Mouse (Mus musculus): ENCODE data around the gene Akain1.
A peak's percentile ranks its signal among the peaks of the same experiment; 100 is the strongest.

Gene Akain1

GRCm38 (mm10) chr17:69487884-69488283 lies 48.8 kb downstream of the Akain1 start:
- DNase-seq: no peak

DNA sequence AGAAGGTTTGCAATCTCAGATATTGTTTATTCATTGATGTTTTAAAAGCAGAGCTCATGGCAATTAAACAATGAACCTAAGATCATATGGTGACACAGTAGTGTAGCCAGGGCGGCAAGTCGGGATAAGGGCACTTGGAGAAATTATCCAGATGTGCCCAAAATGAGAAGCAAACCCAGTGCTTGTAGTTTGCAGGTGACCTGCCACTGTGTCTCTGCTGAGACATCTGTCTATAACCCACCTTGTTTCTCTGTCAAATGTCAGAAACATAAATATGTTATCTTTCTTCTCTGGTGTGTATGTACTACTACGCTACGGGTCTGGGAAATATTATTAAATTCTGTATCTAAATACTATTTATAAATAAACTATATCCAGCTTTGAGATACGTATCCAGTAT lies 49.7 kb downstream of the Akain1 start:
- no peak for DNase-seq

- peak; percentile 38 for DNase-seq
These were observed 53.2 kb downstream of the Akain1 start for GRCm38 (mm10) chr17:69492368-69492767.

DNA sequence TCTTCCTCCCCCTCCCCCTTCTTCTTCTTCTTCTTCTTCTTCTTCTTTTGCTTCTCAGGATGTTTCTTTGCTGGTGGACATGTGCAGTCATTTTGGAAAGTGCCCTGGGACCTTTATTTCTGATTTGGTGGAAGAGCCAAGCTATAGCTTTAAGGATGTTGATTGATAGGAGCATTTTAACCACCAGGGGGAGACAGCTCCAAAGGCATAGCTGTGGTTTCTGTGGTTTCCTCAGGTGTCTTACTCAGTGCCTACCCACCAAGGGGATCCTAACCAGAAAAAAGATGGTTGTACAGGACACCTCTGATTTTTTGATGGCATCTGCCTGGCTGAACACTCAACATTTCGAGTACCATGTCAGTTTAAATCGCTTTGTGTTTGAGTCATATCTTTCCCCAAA lies 56.4 kb downstream of the Akain1 start:
- no peak for DNase-seq

DNA sequence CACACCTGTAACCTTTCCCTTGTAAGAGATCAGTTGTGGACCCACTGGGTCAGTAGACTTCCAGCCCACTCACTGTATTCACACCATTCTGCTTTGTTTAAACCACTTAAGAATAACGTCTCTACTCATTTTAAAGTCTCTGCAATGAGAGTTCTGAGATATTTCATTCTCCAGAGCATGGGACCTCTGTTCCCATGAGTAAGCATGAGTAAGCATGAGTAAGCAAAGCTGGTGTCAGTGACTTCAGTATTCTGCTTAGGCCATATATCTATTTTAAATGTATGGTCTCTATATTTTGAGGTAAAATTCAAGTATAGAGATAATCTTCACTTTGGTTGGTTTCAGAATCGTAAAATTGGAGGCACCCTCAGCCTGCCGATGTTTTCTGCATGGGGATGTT lies 57.0 kb downstream of the Akain1 start:
- DNase-seq: no peak

GRCm38 (mm10) chr17:69497315-69497714 lies 58.2 kb downstream of the Akain1 start:
- DNase-seq: no peak

- no peak for DNase-seq
These were observed 59.8 kb downstream of the Akain1 start for GRCm38 (mm10) chr17:69498913-69499312.

- DNase-seq: no peak
These were observed 60.3 kb downstream of the Akain1 start for GRCm38 (mm10) chr17:69499441-69499840.

DNA sequence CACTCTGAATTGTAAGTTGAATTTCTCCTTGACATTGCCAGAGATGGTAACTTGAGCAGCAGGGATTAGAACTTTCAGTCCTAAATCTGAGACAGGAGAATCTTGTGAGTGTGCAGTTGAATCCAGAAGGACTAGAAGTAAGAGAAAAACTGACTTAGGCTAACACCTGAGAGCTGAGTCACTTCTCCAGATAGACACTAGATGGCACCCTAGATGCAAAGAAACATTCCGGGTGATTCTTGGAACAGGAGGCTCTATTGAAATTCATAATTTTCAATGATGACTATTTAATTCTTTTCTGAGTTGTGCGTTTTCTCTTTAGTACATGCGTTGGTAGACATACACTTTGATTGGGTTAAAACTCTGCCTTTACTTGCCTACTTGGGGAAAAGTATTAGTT lies 66.9 kb downstream of the Akain1 start:
- peak; percentile 15 for DNase-seq

DNA sequence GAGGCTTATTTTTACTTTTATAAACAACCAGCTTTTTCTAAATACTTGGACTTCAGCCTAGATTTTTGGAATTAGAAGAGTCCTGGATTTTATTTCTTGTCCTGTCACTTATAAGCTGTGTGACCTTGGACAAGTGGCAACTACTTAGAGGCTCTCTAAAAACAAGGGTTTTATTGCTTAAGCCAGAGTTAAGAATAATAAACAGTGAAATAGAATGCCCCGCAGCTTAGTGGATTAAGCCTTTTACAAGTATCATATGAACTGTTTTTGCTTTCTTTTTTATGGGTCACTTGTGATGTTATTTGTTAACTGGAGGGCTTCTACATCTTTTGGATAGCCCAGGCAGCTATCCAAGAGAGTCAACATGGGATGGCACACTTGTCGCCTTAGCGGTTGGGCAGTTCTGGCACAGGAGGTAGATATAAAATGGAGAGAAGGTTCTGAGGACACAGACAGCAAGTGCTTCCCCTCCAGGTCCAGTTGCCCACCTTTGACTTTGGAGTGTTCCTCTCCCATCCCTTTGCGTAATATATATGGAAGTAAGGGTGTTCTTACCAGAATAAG lies 77.3 kb downstream of the Akain1 start:
- DNase-seq: no peak

DNA sequence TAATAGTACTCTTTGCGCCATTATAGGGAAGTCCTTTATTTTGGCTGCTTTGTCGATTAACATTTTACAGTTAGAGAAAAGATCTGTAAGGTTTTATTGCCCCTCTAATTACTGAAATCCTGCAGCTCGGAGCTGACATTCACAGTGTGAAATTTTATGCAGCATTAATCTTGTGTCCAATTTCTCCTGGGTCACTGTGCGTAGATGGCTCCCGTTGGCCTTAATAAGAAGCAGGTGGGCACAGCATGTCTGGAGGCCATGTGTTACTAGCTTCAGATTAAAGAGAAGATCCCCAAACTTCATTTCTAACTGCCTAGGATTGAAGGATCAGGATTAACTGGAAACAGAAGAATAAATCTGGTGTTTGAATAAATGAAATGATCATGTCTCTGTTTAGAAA lies 92.3 kb downstream of the Akain1 start:
- no peak for DNase-seq
